Mouse (Mus musculus) ovary, postnatal 10 days (tissue): ENCODE data around the gene Dusp2.
"Not testable (repeated sequence)": the region's sequence is repeated elsewhere in the genome, so short reads cannot be mapped to it uniquely, and the experiment has no call there.

Experiments used
- DNase-seq: peaks from one replicate; pipeline ENCODE4 v3.0.0; 2022; ENCODE audit warnings: low spot score

The Dusp2 gene

GRCm38 (mm10) chr2:127335767-127336496 is at the start of gene Dusp2:
TSS of gene Dusp2 (plus strand) at chr2:127336159.
- peak; percentile 38 for DNase-seq

DNA sequence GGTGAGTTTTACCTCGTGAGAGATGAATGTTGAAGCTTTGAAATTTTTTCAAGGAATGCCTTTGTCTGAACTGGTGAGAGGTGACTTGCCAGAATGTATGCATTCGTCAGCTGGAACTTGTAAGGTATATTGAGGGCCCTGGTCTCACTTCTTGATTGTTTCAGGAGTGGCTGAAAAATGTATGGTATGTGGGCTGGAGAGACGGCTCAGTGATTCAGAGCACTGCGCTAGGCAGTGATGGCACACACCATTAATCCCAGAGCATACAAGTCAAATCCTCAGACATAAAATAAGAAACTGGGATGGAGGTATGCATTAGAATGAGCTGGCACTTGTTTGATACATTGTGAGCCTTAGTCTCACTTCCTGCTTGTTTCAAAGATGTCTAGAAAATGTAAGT is 43.7 kb upstream of the Dusp2 start:
- no peak for DNase-seq

GRCm38 (mm10) chr2:127297001-127297805 is 38.8 kb upstream of the Dusp2 start:
- DNase-seq, result no peak

- no peak for DNase-seq
Measured at GRCm38 (mm10) chr2:127298056-127298455, 37.9 kb upstream of the Dusp2 start.

- DNase-seq, result no peak
Measured at GRCm38 (mm10) chr2:127300701-127301100, 35.3 kb upstream of the Dusp2 start.

DNA sequence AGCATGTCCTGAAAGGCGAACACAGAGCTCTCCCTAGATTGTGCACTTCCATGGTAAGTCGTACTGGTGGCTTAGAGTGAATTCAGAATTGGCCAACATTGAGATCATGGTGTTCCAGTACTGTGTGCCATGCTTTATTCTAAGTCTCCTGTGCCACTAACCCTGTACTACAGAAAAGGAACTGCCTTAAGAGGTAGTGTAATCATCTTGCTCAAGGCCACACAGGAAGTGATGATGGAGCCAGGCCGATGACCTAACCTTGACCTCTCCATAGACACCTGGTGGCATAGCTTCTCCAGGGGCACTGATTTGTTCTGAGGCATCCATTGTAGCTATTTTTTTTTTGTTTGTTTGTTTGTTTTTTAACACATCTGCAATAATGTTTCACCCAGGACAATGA is 34.1 kb upstream of the Dusp2 start:
- no peak for DNase-seq

GRCm38 (mm10) chr2:127304192-127304591 is 31.8 kb upstream of the Dusp2 start:
- not testable (repeated sequence) for DNase-seq

DNA sequence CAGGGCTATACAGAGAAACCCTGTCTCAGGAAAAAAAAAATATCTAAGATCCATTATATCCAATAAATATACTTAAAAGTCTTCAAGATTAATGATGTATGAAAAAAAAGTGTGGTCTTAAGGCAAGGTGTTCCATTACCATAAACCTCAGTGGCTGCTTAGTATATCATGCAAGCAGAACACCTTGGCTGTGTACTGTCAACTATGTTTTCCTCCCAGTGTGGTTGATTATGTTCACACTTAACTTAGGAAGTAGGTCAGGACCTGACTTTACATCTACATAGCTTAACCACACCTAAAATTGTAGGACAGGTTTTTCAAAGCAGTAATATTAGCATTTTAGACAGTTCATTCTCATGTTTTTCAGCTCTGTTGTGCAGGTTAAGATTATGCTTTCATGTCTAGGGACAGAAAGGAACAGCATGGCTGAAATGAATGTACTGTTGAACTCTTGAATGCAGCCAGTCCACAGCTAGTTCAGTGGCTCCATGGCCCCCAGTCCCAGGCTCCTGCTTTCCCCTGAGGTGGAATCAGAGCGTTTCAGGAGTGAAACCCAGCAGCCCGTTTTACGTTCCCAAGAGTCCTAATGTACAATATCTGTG is 31.2 kb upstream of the Dusp2 start:
- no peak for DNase-seq

GRCm38 (mm10) chr2:127306123-127306522 is 29.8 kb upstream of the Dusp2 start:
- no peak for DNase-seq

DNA sequence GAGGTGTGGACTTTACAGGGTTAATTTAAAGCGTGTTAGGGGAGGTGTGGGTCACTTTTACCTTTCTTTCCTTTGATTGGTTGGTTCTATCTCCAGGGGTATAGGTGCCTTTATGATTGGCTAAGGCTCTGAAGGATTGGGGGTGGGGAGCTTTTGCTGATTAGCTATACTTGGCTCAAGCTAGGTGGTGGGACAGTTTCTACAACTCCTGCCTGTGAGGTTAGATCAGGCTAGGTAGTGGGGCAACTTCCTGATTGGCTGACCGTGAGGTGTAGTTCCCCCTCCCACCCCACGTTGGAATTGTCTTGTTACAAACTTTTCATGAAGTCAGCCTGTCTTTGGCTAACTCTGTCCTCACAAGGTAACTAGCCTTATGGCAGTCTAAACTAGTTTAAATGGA is 28.8 kb upstream of the Dusp2 start:
- no peak for DNase-seq

DNA sequence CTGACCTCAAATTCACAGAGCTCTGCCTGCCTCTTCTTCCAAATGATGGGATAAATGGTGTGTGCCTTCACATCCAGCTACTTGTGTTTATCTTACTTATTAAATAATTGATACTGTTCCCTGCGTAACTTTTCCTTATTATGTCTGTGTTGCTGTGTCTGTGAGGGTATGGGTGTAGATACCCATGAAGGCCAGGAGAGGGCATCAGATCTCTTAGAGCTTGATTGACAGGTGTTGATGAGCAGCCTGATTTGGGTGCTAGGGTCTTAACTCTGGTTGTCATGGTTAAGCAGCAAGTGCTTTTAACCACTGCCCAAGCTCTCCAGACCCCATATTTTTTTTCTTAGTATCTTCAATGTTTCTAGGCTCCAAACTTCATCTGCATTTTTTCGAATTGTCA is 27.3 kb upstream of the Dusp2 start:
- DNase-seq, result no peak

DNA sequence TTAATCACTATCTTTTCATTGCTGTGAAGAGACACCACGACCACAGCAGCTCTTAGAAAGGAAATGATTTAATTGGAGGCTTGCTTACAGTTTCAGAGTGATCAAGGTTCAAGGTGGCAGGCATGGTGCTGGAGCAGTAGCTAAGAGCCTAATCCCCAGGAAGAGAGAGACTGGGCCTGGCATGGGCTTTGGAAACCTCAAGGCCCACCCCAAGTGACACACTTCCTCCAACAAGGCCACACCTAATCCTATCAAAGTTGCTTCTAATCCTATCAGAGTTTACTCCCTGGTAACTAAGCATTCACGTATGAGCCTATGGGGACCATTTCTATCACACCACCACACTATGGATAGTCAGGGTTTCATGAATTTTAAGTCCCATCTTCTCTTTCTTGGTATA is 25.7 kb upstream of the Dusp2 start:
- DNase-seq, result no peak

DNA sequence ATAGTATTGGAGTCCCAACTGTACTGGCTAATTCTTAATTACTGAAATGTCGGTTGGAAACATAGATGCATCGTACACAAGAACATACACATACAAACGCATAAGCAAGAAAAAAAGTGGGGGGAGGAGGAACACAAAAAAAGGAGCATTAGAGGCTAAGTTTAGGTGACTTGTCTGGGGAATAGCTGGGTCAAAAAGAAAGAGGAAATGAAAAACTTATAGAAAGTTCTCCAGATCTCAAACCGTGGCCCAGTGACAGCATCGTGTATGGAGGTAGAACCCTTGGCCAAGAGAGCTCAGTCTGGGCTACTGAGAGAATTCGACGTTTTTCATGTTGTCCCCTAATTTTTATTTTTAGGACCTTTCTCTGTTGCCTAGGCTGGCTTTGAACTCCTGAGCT is 25.3 kb upstream of the Dusp2 start:
- no peak for DNase-seq

DNA sequence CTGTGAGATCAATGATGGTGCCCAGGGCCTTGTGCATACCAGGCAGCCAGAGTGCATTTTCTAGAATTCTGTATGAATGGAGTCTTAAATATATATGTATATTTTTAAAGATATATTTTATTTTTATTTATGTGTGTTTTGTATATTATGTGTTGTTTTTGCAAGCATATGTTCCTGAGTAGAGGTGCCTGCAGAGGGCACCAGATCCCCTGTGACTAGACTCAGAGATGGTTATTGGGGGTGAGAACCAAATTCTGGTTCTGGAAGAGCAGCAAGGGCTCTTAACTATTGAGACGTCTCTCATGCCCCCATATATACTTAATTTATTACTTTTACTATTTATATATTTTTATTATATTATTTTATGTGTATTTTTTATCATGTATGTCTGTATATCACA is 24.8 kb upstream of the Dusp2 start:
- DNase-seq, result no peak

DNA sequence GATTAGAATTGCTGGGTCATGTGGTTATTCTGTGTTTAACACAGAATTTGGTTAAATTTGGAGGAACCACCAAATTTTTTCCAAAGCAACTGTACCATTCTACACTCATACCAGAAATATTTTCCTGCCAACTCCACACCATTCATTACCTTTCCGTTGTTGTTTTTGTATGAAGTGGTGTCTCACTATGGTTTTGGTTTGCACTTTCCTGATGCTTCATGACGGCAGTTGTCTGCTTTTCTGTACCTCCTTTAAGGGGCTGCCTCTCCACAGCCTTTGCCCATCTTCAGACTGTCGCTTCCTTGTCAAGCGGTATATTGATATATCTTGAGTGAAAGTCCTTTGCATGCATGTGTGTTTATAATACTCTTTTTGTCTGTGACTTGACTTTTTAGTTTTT is 23.2 kb upstream of the Dusp2 start:
- no peak for DNase-seq

GRCm38 (mm10) chr2:127313878-127314277 is 22.1 kb upstream of the Dusp2 start:
- no peak for DNase-seq

DNA sequence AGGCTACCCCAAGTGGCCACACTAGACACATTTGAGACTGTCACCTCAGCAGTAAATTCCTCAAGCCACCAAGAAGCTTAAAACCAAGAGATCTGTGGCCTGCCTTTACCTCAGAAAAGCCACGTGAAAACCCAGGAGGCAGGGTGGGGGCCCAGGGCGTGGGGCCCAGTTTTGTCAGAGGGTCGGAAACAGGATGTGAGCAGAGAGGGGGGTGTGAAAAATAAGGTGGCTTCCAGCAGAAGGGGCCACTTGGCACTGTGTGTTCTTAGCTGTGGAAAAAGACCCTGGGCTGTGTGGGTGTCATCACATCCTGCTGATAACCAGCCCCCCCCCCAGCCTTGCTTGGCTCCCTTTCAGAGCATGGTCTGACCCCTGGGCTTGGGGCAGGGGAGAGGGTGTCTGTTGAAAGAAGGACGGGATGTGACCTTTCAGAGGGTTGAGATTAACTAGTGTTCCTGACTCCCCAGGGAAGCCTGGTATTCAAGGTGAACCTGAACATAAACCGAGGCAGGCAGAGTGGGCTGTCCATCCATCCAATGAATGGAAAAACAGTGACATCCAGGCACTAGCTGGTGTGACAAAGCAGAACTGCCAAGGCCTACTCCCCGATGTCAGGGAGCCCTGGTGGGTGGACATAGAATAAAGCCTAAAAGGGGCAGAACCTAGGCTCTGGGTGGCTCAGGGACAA is 21.3 kb upstream of the Dusp2 start:
- DNase-seq, result no peak

DNA sequence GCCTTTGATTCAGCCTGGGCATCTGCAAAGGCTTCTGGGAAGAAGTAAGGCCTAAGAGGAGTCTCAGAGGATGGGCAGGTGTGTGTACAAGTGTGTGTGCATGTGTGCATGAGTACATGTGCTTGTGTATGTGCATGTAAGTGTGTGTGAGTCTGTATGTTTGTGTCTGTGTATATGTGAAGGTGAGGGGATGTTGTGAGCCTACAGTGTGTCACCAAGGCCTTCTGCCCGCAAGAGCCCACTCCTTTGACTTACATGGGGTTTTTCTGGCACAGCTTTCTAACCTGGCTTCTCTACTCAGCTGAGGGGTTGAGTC is 20.8 kb upstream of the Dusp2 start:
- no peak for DNase-seq

GRCm38 (mm10) chr2:127316431-127316830 is 19.5 kb upstream of the Dusp2 start:
- DNase-seq, result no peak

- no peak for DNase-seq
Measured at GRCm38 (mm10) chr2:127318136-127318535, 17.8 kb upstream of the Dusp2 start.

DNA sequence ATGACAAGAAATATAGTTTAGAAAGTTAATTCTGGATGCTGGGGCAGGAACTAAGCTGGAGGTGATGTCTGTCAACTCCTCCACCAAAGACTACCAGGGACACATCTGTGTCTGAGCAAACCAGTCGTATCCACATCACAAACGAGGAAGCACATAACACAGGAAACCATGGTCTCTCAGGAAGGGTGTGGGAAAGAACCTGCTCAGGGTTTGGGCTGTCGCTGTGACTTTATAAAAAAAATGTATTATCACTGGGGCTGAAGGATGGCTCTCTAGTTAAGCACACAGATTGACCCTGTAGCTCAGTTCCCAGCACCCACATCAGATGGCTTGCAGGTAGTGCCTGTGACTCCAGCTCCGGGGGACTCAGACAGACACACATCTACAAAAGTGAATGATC is 16.9 kb upstream of the Dusp2 start:
- DNase-seq, result no peak

DNA sequence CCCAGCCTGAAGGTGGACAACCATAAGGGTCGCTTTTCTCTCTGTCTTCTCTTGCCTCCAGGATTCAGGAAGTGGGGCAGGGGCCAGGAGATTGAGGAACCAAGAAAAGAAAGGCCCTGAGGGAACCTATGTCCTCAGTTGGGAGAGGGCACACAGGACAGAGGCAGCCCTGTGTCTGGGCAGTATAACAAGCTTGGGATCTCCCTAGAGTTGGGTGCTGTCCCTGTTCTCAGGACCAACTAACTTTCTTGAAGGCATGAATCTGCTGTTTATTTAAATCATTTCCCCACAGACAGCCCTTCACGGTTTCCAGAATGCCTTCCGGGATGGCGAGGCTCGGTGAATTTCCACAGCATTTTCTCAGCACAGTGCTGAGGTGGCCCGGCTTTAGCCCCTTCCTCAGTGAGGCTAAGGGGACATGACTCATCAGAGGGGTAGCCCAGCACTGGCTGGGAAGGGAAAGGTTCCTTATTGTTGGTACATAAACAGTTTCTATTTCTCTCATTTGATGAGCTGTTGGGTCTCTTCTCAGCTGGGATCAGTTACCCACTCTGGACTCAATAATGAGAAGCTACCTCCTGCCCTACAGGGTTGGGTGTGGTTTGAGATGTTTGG is 13.2 kb upstream of the Dusp2 start:
- no peak for DNase-seq
